Mouse (Mus musculus): ENCODE measurements around the gene Rad17. TPM values are rescaled to one million over a fixed set of nuclear protein-coding genes. Genes with fewer than 3 reads are reported as not detected.

The Rad17 gene
- total RNA-seq (2015) (25.6 and 28.7 TPM in 2 replicates), total RNA-seq (2017) (29.7 and 35.3 TPM in 2 replicates)

DNA sequence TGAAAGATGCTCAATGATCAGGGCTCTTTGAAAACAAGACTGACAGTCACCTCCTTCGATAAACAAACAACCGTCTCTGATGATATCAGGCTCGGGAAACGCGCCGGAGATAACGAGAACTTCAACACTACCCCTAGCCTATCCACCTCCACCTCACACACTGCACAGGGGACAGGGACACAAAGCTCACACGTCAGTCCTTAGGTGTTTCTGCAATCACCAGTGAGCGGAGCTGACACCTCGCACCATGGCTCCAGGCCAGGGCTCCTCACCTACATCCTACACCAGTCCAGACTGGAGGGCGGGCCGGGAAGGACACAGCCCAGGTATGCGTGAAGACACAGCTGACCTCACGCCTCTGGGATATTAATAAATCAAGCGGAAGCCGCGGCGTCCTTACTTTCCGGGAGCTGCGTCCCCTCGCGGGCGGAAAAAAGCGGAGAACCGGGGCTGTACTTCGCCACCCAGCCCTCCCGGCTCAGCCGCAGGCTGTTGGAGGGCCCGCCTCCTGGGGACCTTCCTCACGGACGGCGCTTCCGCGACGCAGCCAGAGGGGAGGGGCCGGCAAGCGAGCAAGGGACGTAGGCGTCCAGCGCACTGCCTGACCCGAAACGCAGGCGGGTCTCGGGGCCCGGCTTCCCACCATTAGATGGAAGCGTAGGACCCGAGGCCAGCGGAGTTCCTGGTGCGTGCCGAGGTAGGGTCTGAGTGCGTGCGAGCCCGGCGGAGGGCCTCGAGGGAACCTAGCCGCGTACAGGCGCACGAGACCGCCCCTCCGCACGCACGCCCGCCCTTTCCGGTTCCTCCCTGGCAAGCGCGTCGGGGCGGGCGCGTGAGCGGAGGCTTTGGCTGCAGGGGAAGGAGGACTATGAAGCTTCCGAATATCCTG lies at the start of gene Rad17, which contains the start of gene Ak6:
Rad17 (minus strand) TSS at position 502 of the 889 bp plus-strand sequence.
Ak6 (plus strand) TSS at position 430 of the 889 bp plus-strand sequence.
- ATAC-seq (ENCODE audit: poor library complexity, severe bottlenecking) = peak; percentile 93

DNA sequence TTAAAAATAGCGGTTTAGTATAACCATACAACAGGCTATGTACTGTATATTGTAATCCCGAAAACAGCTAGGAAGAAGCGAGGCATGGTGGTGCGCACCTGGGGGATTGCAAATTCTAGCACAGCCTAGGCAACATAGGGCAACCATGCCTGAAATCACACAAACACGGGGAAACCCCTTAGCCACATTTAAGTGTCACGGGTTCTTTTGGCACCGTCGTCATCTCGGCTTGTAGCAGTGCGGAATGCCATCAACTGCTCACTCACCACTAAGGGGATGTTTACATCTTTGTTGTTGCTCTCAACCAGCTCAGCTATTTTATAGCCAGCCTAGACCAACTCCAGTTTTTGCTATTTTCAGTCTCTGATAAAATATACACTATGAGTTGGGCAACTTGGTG lies 48.0 kb upstream of the Rad17 start:
- ATAC-seq (ENCODE audit: poor library complexity, severe bottlenecking) = no peak

DNA sequence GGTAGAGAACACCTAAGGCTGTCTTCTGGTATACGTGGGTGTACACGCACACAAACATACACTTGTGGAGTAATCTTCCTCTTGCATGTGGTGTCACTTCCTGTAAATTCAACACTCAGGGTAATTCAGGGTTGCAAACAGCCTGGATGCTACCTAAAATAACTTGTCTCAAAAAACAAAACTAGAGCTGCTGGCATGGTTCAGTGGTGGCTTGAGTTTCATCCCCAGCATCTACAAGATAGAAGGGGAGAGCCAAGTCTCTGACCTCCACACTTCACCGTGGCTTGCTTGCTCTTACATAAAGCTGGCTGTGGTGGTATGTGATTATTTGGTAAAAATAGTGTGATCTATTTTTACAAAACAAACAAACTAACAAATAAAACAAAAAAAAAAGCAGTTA lies 46.7 kb upstream of the Rad17 start:
- peak; percentile 66 for ATAC-seq (ENCODE audit: poor library complexity, severe bottlenecking)

DNA sequence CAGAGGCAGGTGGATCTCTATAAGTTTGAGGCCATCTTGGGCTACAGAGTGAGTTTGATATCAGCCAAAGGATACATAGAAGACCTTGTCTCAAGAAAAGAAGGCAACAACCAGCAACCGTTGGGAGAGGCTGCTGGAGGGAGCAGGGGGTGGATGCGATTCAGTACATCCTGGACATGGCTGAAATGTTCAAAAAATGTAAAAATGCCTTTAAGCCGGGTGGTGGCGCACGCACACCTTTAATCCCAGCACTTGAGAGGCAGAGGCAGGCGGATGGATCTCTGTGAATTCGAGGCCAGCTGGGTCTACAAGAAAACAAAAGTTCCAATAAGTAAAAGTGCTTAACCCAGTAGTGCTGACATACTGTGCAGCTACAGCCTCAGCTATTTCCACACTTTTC lies 36.7 kb upstream of the Rad17 start:
- no peak for ATAC-seq (ENCODE audit: poor library complexity, severe bottlenecking)

DNA sequence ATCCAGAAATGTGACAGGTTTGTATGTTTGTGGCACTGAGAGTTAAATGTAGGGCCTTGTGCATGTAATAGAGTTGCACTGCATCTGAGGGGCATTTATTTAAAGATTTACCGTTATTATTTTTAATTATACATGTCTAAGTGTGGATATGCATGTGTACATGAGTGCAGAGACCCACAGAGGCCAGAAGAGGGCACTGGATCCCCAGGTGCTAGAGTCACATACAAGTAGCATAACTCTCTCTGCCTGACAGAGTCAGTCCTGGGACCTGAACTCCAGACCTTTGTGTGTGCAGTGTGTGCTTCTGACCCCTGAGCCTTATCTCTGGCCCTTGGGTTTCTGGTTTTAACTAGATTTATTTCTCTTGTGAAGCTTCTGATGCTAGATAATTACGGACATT lies 33.5 kb upstream of the Rad17 start:
- ATAC-seq (ENCODE audit: poor library complexity, severe bottlenecking) = peak; percentile 62; the same call in 1 of the 2 replicates

DNA sequence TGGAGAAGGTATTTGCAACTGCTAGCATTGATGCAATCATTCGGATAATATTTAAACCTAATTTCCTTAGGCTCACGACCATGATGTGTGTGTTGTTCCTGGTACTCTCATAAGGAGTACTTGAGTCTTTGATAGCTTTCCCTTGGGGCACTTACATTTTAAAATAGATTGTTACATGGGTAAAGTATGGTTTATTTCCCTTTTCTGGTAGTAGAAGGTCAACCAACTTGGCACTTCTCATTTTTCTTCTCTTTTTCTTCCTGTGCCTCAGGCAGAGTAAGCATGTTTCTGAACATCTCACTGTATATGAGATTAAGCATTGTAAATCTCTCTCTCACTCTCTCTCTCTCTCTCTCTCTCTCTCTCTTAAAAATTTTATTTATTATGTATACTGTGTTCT lies 32.0 kb upstream of the Rad17 start:
- ATAC-seq (ENCODE audit: poor library complexity, severe bottlenecking) = peak; percentile 54; the same call in 1 of the 2 replicates

DNA sequence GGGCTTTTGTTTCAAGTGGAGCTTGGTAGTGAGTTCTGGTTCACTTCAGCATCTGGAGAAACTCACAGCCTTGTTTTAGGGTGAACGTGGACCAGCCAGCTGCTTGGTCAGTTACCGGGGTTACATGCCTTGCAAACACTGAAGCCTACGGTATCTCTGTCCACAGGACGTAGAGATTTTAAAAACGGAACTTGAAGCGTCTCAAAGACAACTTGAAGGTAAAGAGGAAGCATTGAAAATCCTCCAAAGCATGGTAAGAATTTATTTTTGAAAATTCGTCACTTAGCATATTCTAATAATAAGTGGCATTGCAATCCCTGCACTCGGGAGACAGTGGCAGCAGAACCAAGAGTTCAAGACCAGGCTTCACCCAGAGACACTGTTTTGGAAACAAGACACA lies 30.8 kb upstream of the Rad17 start:
- peak; percentile 25; the same call in 1 of the 2 replicates for ATAC-seq (ENCODE audit: poor library complexity, severe bottlenecking)

DNA sequence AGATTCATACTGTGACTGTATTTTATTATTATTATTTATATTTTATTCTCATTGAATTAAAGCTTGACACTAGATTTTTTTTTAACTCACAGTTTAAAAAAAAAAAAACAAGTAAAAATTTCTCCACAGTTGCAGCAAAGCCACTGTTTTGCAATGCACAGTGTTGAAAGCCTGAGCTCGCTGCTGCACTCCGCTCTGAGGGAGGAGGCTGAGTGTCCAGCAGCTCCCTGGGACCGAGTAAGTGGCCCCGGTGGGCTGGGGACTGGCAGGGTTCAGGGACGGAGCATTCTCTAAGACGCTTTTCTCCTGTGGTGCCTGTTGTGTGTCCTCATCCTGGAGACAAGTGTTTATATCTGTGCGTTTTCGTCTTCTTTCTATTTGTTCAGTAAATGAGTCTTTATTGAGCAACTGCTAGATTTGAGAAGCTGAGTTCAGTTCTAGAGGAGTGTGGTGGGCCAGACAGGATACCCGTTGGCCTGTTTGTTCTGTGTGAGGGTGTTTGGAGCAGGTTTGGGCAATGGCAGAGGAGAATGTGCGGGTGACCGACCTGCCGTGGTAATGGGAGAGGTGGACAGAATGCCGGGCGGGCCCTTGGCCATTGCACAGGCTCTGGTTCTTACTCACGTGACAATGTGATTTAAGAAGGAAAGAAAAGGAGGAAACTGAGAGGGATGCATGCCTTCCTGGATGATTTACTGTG lies 25.2 kb upstream of the Rad17 start:
- peak; percentile 85 for ATAC-seq (ENCODE audit: poor library complexity, severe bottlenecking)

DNA sequence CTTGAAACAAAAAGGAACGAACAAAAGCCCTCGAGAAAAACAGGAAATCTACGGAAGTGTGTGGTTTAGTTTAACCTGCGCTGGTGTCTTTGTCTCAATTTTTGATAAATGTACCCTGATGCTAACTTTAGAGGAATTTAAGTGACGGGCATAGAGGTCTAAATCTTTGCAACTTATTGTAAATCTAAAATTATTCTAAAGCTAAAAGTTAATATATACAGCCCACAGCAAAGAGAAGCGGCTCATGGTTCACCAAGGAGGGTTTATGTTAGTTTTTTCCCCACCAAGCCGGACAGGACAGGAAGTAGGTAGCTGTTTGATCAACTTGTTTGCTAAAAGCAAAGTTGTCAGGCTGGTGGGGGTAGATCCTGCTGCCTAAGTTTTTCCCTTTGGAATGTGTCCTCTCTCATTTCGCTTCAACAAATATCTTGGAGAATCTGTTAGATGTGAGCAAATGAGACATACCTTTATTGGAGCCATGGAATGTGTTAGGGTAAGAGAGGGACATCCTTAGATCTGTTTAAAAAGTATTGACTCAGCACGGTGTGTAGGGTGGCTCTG lies 19.4 kb upstream of the Rad17 start:
- ATAC-seq (ENCODE audit: poor library complexity, severe bottlenecking) = peak; percentile 36

DNA sequence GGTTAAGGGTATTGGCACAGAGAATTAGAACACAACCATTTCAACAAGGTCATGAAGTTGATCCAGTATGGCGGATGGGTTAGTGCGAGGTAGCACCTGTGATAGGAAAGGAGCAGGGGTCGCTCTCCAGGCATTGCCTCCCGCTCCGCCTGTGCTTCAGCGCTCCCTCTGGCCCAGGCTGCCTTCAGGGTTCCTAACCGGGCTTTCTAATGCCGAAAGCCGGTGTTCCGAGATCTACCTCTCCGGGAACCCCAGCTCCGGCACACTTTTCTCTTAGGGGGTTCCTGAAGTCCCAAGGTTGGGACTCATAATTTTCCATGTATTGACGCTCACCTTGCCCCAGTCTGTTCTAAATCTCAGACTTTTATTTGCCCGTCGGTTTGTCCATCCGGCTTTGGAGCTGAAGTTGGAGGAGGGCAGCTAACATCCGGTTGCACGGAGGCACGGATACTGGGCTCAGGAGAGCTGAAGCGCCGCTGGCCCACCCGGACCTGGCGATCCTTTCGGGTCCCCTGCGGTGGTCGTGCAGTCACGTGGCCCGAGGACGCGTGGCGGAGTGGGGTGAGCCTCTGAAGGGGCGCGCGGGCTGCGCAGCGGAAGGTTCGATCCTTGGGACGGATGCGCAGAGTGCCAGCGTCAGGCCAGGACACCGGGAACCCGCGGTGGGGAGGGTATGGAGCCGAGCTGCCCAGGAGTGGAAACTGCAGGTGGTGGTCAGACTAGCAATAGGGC lies 18.6 kb upstream of the Rad17 start, which contains the start of gene Ccdc125:
Ccdc125 (plus strand) TSS at position 427 of the 732 bp plus-strand sequence.
- peak; percentile 61 for ATAC-seq (ENCODE audit: poor library complexity, severe bottlenecking)

DNA sequence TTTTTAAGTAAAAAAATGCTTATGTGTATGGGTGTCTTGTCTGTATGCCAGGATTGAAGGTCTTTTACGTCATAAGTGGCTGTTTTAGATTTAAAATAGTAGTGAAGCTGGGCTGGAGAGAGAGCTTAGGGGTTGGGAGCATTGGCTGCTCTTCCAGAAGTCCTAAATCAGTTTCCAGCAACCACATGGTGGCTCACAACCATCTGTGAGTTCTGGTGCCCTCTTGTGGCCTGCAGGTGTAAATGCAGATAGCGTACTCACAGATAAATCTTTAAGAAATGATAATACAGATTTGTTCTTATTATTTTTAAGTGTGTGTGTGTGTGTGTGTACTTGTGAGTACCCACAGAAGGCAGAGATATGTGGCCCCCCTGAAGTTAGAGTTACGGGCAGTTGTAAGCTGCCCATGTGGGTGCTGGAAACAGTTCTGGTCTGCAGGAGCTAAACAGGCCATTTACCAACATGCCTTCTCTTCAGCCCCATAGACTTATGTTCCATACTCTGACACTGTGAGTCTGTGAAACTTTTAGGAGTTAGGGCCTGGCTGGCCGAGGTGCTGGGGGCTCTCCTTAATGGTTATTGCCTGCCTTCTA lies 9.1 kb upstream of the Rad17 start:
- peak; percentile 85 for ATAC-seq (ENCODE audit: poor library complexity, severe bottlenecking)

DNA sequence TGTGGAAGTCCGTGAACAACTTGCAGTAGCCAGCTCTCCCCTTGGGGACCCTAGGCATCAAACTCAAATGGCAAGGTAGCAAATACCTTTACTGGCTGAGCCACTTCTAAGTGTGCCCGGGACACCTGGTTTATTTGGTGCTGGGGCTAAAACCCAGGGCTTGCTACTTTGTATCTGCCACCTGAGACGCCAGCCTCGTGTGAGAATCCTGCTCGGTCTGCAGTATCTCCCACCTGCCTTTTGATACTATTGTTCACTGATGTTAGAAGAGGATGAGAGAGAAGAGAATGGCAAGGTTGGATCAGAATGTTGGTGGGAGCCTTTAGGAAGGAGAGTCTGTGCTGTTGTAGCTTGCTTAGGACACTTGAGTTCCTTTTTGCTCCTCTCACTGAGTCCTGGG lies 7.2 kb upstream of the Rad17 start:
- no peak for ATAC-seq (ENCODE audit: poor library complexity, severe bottlenecking)

DNA sequence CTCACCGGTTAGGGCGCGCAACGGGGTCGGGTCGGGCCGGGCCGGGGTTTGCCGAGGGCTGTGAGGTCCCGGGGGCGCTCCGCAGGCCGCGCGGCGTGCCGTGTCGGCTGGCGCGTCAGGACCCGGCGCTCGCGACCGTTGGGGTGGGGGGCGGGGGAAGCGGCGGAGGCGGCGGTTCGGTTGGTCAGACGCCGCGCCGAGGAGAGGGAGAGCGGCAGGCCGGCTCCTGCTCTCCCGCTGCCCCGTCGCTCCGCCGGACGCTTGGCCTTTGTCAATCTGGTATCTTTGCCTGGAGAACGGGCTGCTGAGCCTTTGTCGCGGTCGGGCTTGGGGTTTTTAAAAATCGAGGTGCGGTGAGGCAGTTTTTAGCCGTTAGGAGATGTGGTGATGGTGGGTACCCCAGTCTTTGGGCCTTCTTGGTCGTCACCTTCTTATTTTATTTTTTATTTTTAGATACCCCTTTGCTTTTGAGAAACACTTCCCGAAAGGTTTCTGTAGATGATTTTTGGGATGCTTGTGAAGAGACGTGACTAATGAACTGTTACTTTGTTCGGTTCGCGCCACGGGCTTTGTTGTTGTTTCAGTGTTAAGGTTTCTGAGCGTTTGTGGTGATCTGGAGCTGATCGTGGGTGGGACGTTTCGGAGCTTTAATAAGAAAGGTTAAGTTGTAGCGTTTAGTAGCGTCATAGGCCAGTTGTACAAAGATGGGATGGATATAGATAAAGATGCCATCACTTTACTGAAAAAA lies 762 bp upstream of the Rad17 start, which contains the start of gene Taf9:
Taf9 (plus strand) TSS at position 141 of the 748 bp plus-strand sequence.
- peak; percentile 27 for ATAC-seq (ENCODE audit: poor library complexity, severe bottlenecking)

DNA sequence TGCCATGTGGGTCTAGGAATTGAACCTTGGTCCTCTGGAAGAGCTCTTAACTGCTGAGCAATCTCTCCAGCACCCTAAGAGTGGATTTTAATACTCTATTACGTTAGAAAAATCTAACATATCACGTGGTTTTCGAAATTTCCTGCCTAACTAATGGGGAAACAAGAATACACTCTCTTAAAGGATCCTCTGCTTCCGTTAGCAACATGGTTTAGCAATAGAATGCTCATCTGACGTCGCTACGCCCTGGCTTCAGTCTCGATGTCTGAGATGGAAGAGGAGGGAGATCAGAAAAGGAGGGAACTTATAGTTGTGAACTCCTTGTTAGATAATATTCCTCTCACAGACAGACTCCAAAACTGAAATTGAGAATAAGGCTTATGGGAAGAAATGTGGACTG lies 2.6 kb downstream of the Rad17 start:
- peak; percentile 29 for ATAC-seq (ENCODE audit: poor library complexity, severe bottlenecking)

DNA sequence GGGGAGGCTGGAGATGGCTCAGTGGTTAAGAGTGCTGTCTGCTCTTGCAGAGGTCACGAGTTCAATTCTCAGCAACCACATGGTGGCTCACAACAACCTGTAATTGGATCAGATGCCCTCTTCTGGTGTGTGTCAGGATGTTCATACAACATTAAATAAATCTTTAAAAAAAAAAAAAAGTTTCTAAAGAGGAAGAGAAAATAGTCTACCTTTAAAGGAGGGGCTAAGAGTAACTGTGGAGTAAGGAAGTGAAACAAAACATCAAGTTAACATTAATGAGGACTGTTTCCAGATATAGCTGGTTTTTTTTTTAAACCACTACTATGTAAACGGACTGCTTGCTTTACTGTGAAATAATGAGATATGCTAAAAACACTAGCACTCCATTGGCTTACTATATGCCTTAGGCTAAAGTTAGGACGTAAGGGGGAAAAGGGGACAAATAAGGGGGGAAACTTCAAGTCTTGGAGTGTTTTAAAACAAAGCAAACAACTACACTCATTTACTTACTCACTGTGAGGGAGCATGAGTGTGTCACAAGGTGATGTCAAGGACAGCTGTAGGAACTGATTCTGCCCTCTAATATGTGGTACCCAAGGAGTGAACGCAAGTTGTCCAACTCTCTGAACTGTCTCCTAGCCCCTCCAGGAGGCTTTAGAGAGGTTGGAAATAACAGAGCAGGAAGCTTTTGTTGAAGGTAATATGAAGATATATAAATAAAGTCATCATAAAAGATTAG lies 8.2 kb downstream of the Rad17 start:
- peak; percentile 83 for ATAC-seq (ENCODE audit: poor library complexity, severe bottlenecking)

DNA sequence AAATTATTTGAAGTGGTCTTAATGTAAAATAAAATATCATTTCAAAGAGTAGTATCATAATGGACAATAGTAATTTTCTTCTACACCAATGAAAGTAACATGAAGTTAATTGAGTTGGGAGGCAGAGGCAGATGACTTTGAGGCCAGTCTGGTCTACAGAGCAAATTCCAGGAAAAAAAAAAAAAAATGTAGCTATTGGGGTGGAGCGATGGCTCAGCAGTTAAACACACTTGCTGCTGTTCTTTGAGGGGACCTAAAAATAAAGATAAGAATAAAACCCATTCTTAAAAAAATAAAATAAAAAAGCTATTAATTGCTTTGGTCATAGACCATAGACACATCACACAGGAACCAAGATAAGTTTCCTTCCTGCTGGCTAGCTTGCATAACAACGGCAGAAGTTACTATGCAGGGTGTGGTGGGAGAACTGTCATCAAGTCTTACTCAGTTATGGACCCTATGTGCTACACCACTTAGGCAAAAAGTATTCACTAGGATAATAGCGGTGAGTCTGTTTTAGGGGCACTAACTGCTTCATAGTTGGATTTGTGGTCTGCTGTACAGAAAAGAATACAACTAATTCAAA lies 16.7 kb downstream of the Rad17 start:
- ATAC-seq (ENCODE audit: poor library complexity, severe bottlenecking) = peak; percentile 88

DNA sequence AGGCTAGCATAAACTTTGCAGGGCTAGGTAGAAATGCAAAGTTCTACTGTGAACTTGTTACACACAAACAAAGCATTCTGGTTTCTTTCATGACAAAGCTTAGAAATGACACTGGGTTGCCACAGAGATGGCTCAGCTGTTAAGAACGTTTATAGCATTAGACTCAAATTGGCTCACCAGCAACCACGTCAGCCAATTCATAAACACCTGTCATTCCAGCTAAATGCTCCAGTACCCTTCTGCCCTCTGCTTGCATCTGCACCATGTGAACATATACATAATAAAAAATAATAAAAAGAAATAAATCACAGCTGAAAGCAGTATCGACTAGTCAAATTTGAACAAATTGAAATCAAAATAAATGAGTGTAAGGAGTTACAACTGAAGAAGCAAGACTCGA lies 28.6 kb downstream of the Rad17 start:
- no peak for ATAC-seq (ENCODE audit: poor library complexity, severe bottlenecking)

DNA sequence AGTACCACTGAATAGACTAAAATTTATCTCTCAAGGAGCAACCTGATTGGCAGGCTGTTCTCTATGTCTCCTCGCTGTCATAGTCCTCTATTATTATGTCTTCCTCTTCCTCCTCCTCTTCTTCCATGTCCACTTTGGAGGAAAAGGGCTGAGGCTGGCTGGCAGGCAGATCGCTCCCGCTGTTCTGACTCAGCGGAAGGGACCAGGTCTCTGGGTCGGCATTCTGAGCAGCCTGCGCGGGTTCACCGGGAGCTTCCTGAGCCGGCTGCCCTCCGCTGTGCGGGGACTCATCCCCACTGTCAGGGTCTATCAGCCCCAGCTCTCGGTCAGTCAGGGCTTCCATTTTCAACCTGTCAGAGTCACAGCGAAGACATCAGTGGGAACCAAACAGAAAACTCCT lies 33.3 kb downstream of the Rad17 start:
- no peak for ATAC-seq (ENCODE audit: poor library complexity, severe bottlenecking)
